Mouse (Mus musculus) liver, adult (tissue): ENCODE results near the gene Gm5796.
"Not testable (repeated sequence)": the region's sequence is repeated elsewhere in the genome, so short reads cannot be mapped to it uniquely, and the experiment has no call there.

Experiments
- GATA4 ChIP-seq: IDR thresholded peaks from 2 replicates; pipeline ENCODE4 v1.6.1; 2014; ENCODE audit warnings: mild to moderate bottlenecking, low read length; ENCODE audit not compliant: insufficient replicate concordance

The Gm5796 gene

DNA sequence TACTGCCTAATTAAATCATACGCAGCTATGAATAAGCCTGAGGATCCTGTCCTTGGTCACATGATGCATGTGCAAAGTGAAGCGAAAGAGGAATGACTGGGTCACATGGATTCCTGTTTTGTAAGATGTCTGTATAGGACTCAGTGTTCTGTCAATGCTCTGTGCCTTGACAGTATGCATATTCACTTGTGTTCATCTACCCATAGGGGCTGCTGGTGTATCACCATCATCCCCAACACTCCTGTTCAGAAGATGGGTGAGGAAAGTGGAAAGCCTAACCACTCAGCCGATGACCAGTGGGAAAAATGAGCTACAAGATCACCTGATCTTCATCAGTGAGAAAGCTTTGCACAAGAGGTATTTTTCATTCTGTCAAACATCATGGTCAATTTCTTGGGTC lies at the start of gene Gm5796:
Gene Gm5796, plus strand, starts transcription at position 301 of the 400 bp plus-strand sequence.
- TF ChIP-seq GATA4, result not testable (repeated sequence)

- not testable (repeated sequence) for TF ChIP-seq GATA4
Measured at GRCm38 (mm10) chr14:3998094-3998493, 25.6 kb upstream of the Gm5796 start, which contains the start of gene Gm3099. Gene Gm3099, plus strand, starts transcription at chr14:3998394.

DNA sequence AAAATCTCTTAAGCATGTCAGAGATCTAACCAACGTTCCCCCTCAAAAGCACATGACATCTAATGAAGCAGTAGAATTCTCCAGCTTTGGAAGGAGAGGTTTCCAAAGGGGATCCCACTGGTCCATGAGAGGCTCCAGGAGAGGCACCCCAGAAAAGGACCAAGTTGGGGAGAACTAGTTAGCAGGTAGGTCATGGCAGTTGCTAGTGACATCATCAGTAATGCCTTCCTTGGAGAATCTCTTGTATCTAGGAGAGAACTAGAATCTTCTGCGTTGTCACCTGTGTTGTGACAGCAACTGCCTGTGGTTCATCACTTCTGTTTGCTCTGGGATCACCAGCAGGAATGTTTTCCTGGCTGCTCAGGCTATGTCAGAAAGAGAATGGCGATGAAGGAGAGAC lies 60.1 kb downstream of the Gm5796 start, which contains the start of gene Gm3115:
Gene Gm3115, plus strand, starts transcription at position 301 of the 400 bp plus-strand sequence.
- TF ChIP-seq GATA4, result not testable (repeated sequence)
